23 mouse cellular contexts compared by ENCODE assay signal in genomic region chr7:83012145-83012544, GRCm38 (mm10).
"Had no signal": no experiment of that assay in that cellular context is flagged by ENCODE, and none has a peak within 500 bp of the region (broad histone marks: within the 10 kb centered on the region; RNA-seq: fewer than 3 reads in every experiment).

No protein-coding gene starts in this region.

- H3K4me1 ChIP-seq: kidney, embryonic 15.5 days had no signal

- H3K4me2 ChIP-seq: kidney, embryonic 15.5 days; limb, embryonic 12.5 days; limb, embryonic 15.5 days; liver, embryonic 11.5 days; lung, embryonic 14.5 days; midbrain, embryonic 12.5 days; midbrain, embryonic 15.5 days; neural tube, embryonic 12.5 days; neural tube, embryonic 15.5 days had no signal

- H3K4me3 ChIP-seq: kidney, embryonic 15.5 days; limb, embryonic 12.5 days; limb, embryonic 15.5 days; midbrain, embryonic 12.5 days; midbrain, embryonic 15.5 days; neural tube, embryonic 12.5 days; neural tube, embryonic 15.5 days had no signal

- H3K36me3 ChIP-seq: kidney, embryonic 15.5 days; limb, embryonic 12.5 days; limb, embryonic 15.5 days; midbrain, embryonic 12.5 days; midbrain, embryonic 15.5 days; neural tube, embryonic 12.5 days; neural tube, embryonic 15.5 days had no signal

- H3K9me3 ChIP-seq: kidney, embryonic 15.5 days; limb, embryonic 12.5 days; limb, embryonic 15.5 days; midbrain, embryonic 12.5 days; midbrain, embryonic 15.5 days; neural tube, embryonic 12.5 days; neural tube, embryonic 15.5 days had no signal

- H3K27ac ChIP-seq: kidney, embryonic 15.5 days; limb, embryonic 12.5 days; limb, embryonic 15.5 days; liver, embryonic 14.5 days; macrophage; midbrain, embryonic 12.5 days; midbrain, embryonic 15.5 days; neural tube, embryonic 12.5 days; neural tube, embryonic 15.5 days; stomach, postnatal 0 days had no signal

- H3K9ac ChIP-seq: kidney, embryonic 15.5 days; limb, embryonic 12.5 days; limb, embryonic 15.5 days; liver, embryonic 14.5 days; liver, postnatal 0 days; lung, embryonic 14.5 days; midbrain, embryonic 12.5 days; midbrain, embryonic 15.5 days; neural tube, embryonic 12.5 days; neural tube, embryonic 15.5 days had no signal

- ATAC-seq: liver, postnatal 0 days; lung, postnatal 0 days; midbrain, embryonic 15.5 days had no signal

- DNase-seq: kidney, adult 8-10 months; kidney, postnatal 10 days; kidney, postnatal 36 days; layer of hippocampus, postnatal 36 days; left cerebral cortex, postnatal 4 days; liver, postnatal 0 days; lung, embryonic 14.5 days; right cerebral cortex, adult 18-20 months; right cerebral cortex, postnatal 14 days; right cerebral cortex, postnatal 4 days; thymus, postnatal 25 days had no signal

- H3K27me3 ChIP-seq: kidney, embryonic 15.5 days; limb, embryonic 12.5 days; limb, embryonic 15.5 days; midbrain, embryonic 12.5 days; midbrain, embryonic 15.5 days; neural tube, embryonic 12.5 days; neural tube, embryonic 15.5 days had no signal
